In the genomic region with DNA sequence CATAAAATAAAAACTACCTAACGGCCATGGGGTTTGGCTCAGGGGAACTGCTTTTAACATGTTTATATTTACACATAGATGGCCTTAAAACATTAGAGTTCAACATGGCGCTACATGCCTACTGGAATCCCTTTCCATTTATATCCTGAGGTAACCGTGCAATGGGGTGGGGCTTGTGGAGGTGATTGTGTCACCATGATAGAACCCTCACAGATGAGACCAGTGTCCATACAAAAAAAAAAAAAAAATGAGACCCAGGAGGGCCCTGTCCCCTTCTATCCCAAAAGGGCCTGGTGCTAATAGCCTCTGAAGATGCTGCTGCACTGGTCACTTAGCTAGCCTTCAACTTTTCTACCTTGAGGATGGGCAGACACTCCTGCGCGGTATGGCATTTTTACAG, we compare ENCODE assay signal across 11 mouse cellular contexts.
DNase-seq lines count a peak whose midpoint lies in the region; ATAC-seq lines count a peak whose summit lies in the region.
"Had no signal": no experiment of that assay in that cellular context is flagged by ENCODE, and none has a peak within 500 bp of the region (broad histone marks: within the 10 kb centered on the region; RNA-seq: fewer than 3 reads in every experiment).

No protein-coding gene starts in this region.

- WGBS in heart, embryonic 10.5 days, result 84% methylated on average over 5 of the region's 5 CpGs
- 86% methylated on average over 5 of the region's 5 CpGs for WGBS in limb, embryonic 15.5 days
- 94% methylated on average over 5 of the region's 5 CpGs for whole genome bisulfite sequencing in limb, embryonic 10.5 days
- 76% methylated on average over 5 of the region's 5 CpGs for WGBS in heart, embryonic 16.5 days
- 90% methylated on average over 5 of the region's 5 CpGs for WGBS in macrophage (ENCODE audit: missing documents)
- WGBS in forebrain, embryonic 11.5 days, result 96% methylated on average over 5 of the region's 5 CpGs
- whole genome bisulfite sequencing in hindbrain, embryonic 13.5 days, result 94% methylated on average over 5 of the region's 5 CpGs

- H3K27ac ChIP-seq in heart, embryonic 10.5 days, result peak overlapping the region; percentile 91
- H3K27ac ChIP-seq in limb, embryonic 15.5 days, result peak overlapping the region; percentile 24
- no peak overlapping the region for H3K27ac ChIP-seq in limb, embryonic 10.5 days
- peak overlapping the region; percentile 99 for H3K27ac ChIP-seq in heart, embryonic 16.5 days (ENCODE audit: low read length)
- H3K27ac ChIP-seq in macrophage, result peak overlapping the region; percentile 90
- H3K27ac ChIP-seq in forebrain, embryonic 11.5 days (ENCODE audit: low read depth, low read length), result no peak overlapping the region
- no peak overlapping the region for H3K27ac ChIP-seq in hindbrain, embryonic 13.5 days
- H3K27ac ChIP-seq: hindbrain, embryonic 15.5 days had no signal

- no peaks in the 10 kb centered on the region for H3K27me3 ChIP-seq in heart, embryonic 10.5 days (ENCODE audit: insufficient read depth, poor library complexity, severe bottlenecking)
- H3K27me3 ChIP-seq in limb, embryonic 15.5 days, result no peaks in the 10 kb centered on the region
- no peaks in the 10 kb centered on the region for H3K27me3 ChIP-seq in limb, embryonic 10.5 days (ENCODE audit: low read depth, poor library complexity, severe bottlenecking)
- no peaks in the 10 kb centered on the region for H3K27me3 ChIP-seq in heart, embryonic 16.5 days (ENCODE audit: control insufficient read depth, insufficient read depth, low read length)
- H3K27me3 ChIP-seq in forebrain, embryonic 11.5 days (ENCODE audit: control insufficient read depth, insufficient read depth, low read length), result no peaks in the 10 kb centered on the region
- no peaks in the 10 kb centered on the region for H3K27me3 ChIP-seq in hindbrain, embryonic 13.5 days
- H3K27me3 ChIP-seq: hindbrain, embryonic 15.5 days had no signal

- no peaks in the 10 kb centered on the region for H3K9me3 ChIP-seq in heart, embryonic 10.5 days
- no peaks in the 10 kb centered on the region for H3K9me3 ChIP-seq in limb, embryonic 15.5 days
- no peaks in the 10 kb centered on the region for H3K9me3 ChIP-seq in limb, embryonic 10.5 days (replicated peaks)
- H3K9me3 ChIP-seq in heart, embryonic 16.5 days (replicated peaks; ENCODE audit: control insufficient read depth, low read length), result no peaks in the 10 kb centered on the region
- H3K9me3 ChIP-seq in forebrain, embryonic 11.5 days (ENCODE audit: control insufficient read depth, low read length), result no peaks in the 10 kb centered on the region
- H3K9me3 ChIP-seq in hindbrain, embryonic 13.5 days, result no peaks in the 10 kb centered on the region
- H3K9me3 ChIP-seq: hindbrain, embryonic 15.5 days had no signal

- H3K4me3 ChIP-seq in heart, embryonic 10.5 days, result no peak overlapping the region
- no peak overlapping the region for H3K4me3 ChIP-seq in limb, embryonic 15.5 days
- no peak overlapping the region for H3K4me3 ChIP-seq in limb, embryonic 10.5 days
- no peak overlapping the region for H3K4me3 ChIP-seq in heart, embryonic 16.5 days (ENCODE audit: low read length)
- H3K4me3 ChIP-seq in macrophage (ENCODE audit: inconsistent target), result no peak overlapping the region
- no peak overlapping the region for H3K4me3 ChIP-seq in forebrain, embryonic 11.5 days (ENCODE audit: low read depth, low read length)
- no peak overlapping the region for H3K4me3 ChIP-seq in hindbrain, embryonic 13.5 days
- H3K4me3 ChIP-seq: hindbrain, embryonic 15.5 days had no signal

- no peak overlapping the region for H3K4me2 ChIP-seq in limb, embryonic 15.5 days
- no peak overlapping the region for H3K4me2 ChIP-seq in heart, embryonic 16.5 days (ENCODE audit: low read depth, low read length)
- no peak overlapping the region for H3K4me2 ChIP-seq in forebrain, embryonic 11.5 days (ENCODE audit: low read depth, low read length, severe bottlenecking)
- no peak overlapping the region for H3K4me2 ChIP-seq in hindbrain, embryonic 13.5 days
- H3K4me2 ChIP-seq: hindbrain, embryonic 15.5 days; midbrain, embryonic 11.5 days had no signal

- H3K36me3 ChIP-seq in heart, embryonic 10.5 days, result 0 out of 2 replicates have a peak, but pooled peaks cover 3% of the 10 kb centered on the region
- H3K36me3 ChIP-seq in limb, embryonic 15.5 days, result no peaks in the 10 kb centered on the region
- no peaks in the 10 kb centered on the region for H3K36me3 ChIP-seq in limb, embryonic 10.5 days
- H3K36me3 ChIP-seq in heart, embryonic 16.5 days (ENCODE audit: control insufficient read depth, insufficient read depth), result no peaks in the 10 kb centered on the region
- no peaks in the 10 kb centered on the region for H3K36me3 ChIP-seq in macrophage (ENCODE audit: inconsistent target)
- no peaks in the 10 kb centered on the region for H3K36me3 ChIP-seq in forebrain, embryonic 11.5 days (ENCODE audit: control insufficient read depth, insufficient read depth, low read length)
- no peaks in the 10 kb centered on the region for H3K36me3 ChIP-seq in hindbrain, embryonic 13.5 days
- H3K36me3 ChIP-seq: hindbrain, embryonic 15.5 days had no signal

- H3K9ac ChIP-seq in limb, embryonic 15.5 days, result no peak overlapping the region
- no peak overlapping the region for H3K9ac ChIP-seq in heart, embryonic 16.5 days (ENCODE audit: low read length)
- H3K9ac ChIP-seq in forebrain, embryonic 11.5 days (ENCODE audit: low read length), result no peak overlapping the region
- H3K9ac ChIP-seq in hindbrain, embryonic 13.5 days, result no peak overlapping the region
- H3K9ac ChIP-seq: hindbrain, embryonic 15.5 days had no signal

- ATAC-seq in limb, embryonic 15.5 days (ENCODE audit: insufficient number of reproducible peaks, low FRiP score, low TSS enrichment, low read depth), result no peak
- ATAC-seq in heart, embryonic 16.5 days (replicated peaks; ENCODE audit: extremely low read depth, insufficient read depth, low FRiP score), result no peak
- no peak for ATAC-seq in forebrain, embryonic 11.5 days (replicated peaks; ENCODE audit: low FRiP score)
- ATAC-seq in hindbrain, embryonic 13.5 days (ENCODE audit: low FRiP score), result no peak

- peaks cover 72% of the 10 kb centered on the region for H3K4me1 ChIP-seq in heart, embryonic 10.5 days
- peaks cover 9% of the 10 kb centered on the region for H3K4me1 ChIP-seq in limb, embryonic 15.5 days
- H3K4me1 ChIP-seq in limb, embryonic 10.5 days, result no peaks in the 10 kb centered on the region
- peaks cover 53% of the 10 kb centered on the region for H3K4me1 ChIP-seq in heart, embryonic 16.5 days (ENCODE audit: control insufficient read depth, insufficient read depth, low read length)
- H3K4me1 ChIP-seq in forebrain, embryonic 11.5 days (replicated peaks; ENCODE audit: control insufficient read depth, insufficient read depth, low read length), result no peaks in the 10 kb centered on the region
- H3K4me1 ChIP-seq in hindbrain, embryonic 13.5 days (replicated peaks), result no peaks in the 10 kb centered on the region
- H3K4me1 ChIP-seq: hindbrain, embryonic 15.5 days had no signal

- H3K79me2 ChIP-seq in macrophage (ENCODE audit: inconsistent target), result peaks cover 76% of the 10 kb centered on the region

- no peak for DNase-seq in heart, embryonic 10.5 days (ENCODE audit: low spot score)
- no peak for DNase-seq in heart, adult 18-20 months
- no peak for DNase-seq in limb, embryonic 10.5 days (ENCODE audit: low spot score)
- DNase-seq in forebrain, embryonic 11.5 days (ENCODE audit: low spot score), result no peak
- DNase-seq: right cerebral cortex, postnatal 14 days had no signal

Comparison
In these comparisons a context has a peak if more than half of its experiments do, and no peak if none do; other contexts are left out.
1. H3K27ac ChIP-seq: peak in heart, embryonic 10.5 days (single experiment), limb, embryonic 15.5 days (single experiment), heart, embryonic 16.5 days (single experiment) and macrophage (single experiment); none in limb, embryonic 10.5 days (single experiment), forebrain, embryonic 11.5 days (single experiment) and hindbrain, embryonic 13.5 days (single experiment).